Mouse (Mus musculus) kidney, postnatal 0 days (tissue): Measurements from ENCODE around the gene Ptprk. TPM values are rescaled to one million over a fixed set of nuclear protein-coding genes. Genes with fewer than 3 reads are reported as not detected.

ENCODE experiments used
- ATAC-seq: fragments of 200-750 bp; cut with Nextera tagmentation; replicated peaks from 2 replicates; pipeline ENCODE4 v1.8.0; 2017; ENCODE audit warnings: low read depth, moderate number of reproducible peaks, moderate TSS enrichment, moderate library complexity; ENCODE audit not compliant: low FRiP score
- DNase-seq: peaks from one replicate; pipeline ENCODE4 v3.0.0-alpha.2; 2016; ENCODE audit warnings: low spot score
- H3K27ac ChIP-seq: fragments of 300-500 bp; sonication (generic); 2 replicates; pipeline ENCODE4 v1.5.1; 2014; ENCODE audit warnings: mild to moderate bottlenecking
- H3K27me3 ChIP-seq: fragments of 300-500 bp; sonication (generic); 2 replicates; pipeline ENCODE4 v1.6.1; 2014; ENCODE audit warnings: low read length, mixed read lengths; ENCODE audit not compliant: insufficient read depth
- H3K36me3 ChIP-seq: fragments of 300-500 bp; sonication (generic); 2 replicates; pipeline ENCODE4 v1.6.1; 2014; ENCODE audit warnings: low read length, mixed read lengths; ENCODE audit not compliant: insufficient read depth
- H3K4me1 ChIP-seq: fragments of 300-500 bp; sonication (generic); replicated peaks from 2 replicates; pipeline ENCODE4 v1.6.1; 2014; ENCODE audit warnings: antibody characterized with exemption, low read length, mixed read lengths; ENCODE audit not compliant: insufficient read depth
- H3K4me2 ChIP-seq: fragments of 300-500 bp; sonication (generic); 2 replicates; pipeline ENCODE4 v1.6.1; 2014; ENCODE audit warnings: mild to moderate bottlenecking, low read length, moderate library complexity, mixed read lengths
- H3K4me3 ChIP-seq: fragments of 300-500 bp; sonication (generic); replicated peaks from 2 replicates; pipeline ENCODE4 v1.5.1; 2014; ENCODE audit warnings: low read depth, low read length
- H3K9ac ChIP-seq: fragments of 300-500 bp; sonication (generic); 2 replicates; pipeline ENCODE4 v1.6.1; 2014; ENCODE audit warnings: low read depth, low read length
- H3K9me3 ChIP-seq: fragments of 300-500 bp; sonication (generic); replicated peaks from 2 replicates; pipeline ENCODE4 v1.6.1; 2016; ENCODE audit warnings: low read length, inconsistent platforms, mixed read lengths
- CTCF ChIP-seq: IDR thresholded peaks from 2 replicates; pipeline ENCODE4 v1.5.1; 2016; ENCODE audit warnings: antibody characterized with exemption, low read depth, mild to moderate bottlenecking, moderate library complexity
- WGBS: fragments of 180-500 bp; shearing (Covaris S2); extraction: QIAGEN DNeasy Blood & Tissue Kit; methylation state at CpG from one replicate; pipeline ENCODE4 v1.1.7; 2014; 5-methylcytosine and 5-hydroxymethylcytosine counted together
- polyA plus RNA-seq: library from polyadenylated mRNA; unstranded; fragments of >200 nt; fragmentation: Nextera tagmentation; extraction: Ambion mirVana; gene quantifications from 2 replicates; pipeline ENCODE4 v1.2.1, GENCODE M21; 2015

Gene Ptprk
- polyA plus RNA-seq, 1 experiment from 2014 or later, result 24.5 TPM

DNA sequence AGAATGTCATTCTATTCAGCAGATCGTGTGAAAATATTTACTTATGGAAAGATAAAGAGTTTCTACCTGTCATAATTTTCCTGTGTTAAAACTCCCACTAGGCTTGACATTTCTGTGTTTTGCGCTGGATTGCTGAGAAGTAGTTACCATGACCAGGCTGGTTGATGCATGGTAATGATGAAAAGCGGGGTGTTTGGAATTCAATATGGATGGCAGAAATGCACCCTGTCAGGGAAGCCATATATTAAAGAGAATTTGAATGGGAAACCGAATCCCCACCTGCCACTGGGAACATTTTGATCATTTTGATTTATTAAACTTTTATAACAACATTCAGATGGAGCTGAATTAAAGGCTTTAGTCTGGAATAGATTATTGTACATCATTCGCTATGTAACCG lies 290.7 kb downstream of the Ptprk start:
- Histone ChIP-seq H3K4me2 (no peak overlapping the region), H3K9ac (no peak overlapping the region), H3K36me3 (no peaks in the 10 kb centered on the region), H3K4me1 (no peaks in the 10 kb centered on the region), H3K9me3 (no peaks in the 10 kb centered on the region), H3K27me3 (no peaks in the 10 kb centered on the region), H3K4me3 (no peak overlapping the region), H3K27ac (no peak overlapping the region)
- ATAC-seq, result no peak
- WGBS, result 73% methylated on average over 6 of the region's 6 CpGs
- no peak for DNase-seq
- no peak for TF ChIP-seq CTCF

DNA sequence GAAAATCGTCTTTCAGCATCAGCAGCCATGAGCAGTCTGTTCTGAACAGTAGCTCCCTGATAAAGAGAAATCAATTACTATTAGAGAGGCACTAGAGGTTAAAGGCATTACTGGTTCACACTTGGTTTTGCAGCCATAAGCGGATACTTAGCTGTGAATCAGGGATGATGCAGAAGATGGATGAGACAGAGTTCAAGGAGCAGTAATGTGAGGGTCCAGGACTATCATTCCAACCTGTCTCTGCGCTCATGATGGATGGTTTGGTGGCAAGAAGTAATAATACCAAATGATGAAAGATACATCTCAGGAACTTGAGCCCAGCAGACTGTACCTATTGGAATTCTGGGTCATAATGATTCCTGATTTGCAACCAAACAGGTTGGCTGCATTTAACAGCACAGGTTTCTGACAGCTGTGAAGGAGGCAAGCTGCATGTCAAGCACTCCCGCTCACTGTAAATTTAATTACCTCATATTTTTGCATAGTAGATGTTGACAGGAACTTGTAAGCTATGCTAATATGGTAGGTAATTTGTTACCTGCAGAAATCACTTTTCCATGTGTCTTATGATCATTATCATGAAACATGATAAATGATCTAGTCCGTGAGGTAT lies 291.6 kb downstream of the Ptprk start:
- DNase-seq, result no peak
- no peak overlapping the region for H3K4me3 ChIP-seq
- no peak overlapping the region for H3K27ac ChIP-seq
- H3K4me1 ChIP-seq, result no peaks in the 10 kb centered on the region
- TF ChIP-seq CTCF, result no peak
- no peak overlapping the region for H3K9ac ChIP-seq
- H3K9me3 ChIP-seq, result no peaks in the 10 kb centered on the region
- no peak overlapping the region for H3K4me2 ChIP-seq
- no peaks in the 10 kb centered on the region for H3K27me3 ChIP-seq
- ATAC-seq, result no peak
- no peaks in the 10 kb centered on the region for H3K36me3 ChIP-seq
- 67% methylated on average over 5 of the region's 5 CpGs for WGBS

DNA sequence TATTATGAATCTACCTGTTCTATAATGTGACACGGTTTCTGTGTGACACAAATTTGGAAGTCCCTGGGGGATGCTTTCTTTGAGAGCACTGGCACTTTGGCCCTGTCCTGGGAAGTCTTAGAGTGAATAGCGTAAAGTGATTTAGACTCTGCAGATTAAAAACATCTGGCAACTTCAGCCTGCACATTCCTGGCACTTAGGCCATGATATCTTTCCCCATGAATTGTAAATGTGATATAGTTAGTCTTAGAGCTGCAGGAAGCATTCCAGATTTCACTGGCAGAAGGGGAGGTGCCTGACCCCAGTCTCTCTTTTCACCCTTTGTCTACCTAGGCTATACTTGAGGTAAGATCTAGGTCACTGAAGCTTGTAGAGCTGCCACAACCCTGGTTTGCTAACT lies 295.2 kb downstream of the Ptprk start:
- DNase-seq (no peak), ATAC-seq (no peak)
- 48% methylated on average over 2 of the region's 2 CpGs for WGBS
- no peak for TF ChIP-seq CTCF
- no peaks in the 10 kb centered on the region for H3K27me3 ChIP-seq
- no peak overlapping the region for H3K27ac ChIP-seq
- no peaks in the 10 kb centered on the region for H3K4me1 ChIP-seq
- no peak overlapping the region for H3K4me2 ChIP-seq
- no peaks in the 10 kb centered on the region for H3K9me3 ChIP-seq
- no peaks in the 10 kb centered on the region for H3K36me3 ChIP-seq
- H3K9ac ChIP-seq, result no peak overlapping the region
- no peak overlapping the region for H3K4me3 ChIP-seq

- Histone ChIP-seq H3K4me1 (no peaks in the 10 kb centered on the region), H3K4me2 (no peak overlapping the region), H3K9me3 (no peaks in the 10 kb centered on the region), H3K4me3 (no peak overlapping the region), H3K9ac (no peak overlapping the region), H3K36me3 (no peaks in the 10 kb centered on the region), H3K27ac (no peak overlapping the region), H3K27me3 (no peaks in the 10 kb centered on the region)
- DNase-seq (peak; percentile 58), ATAC-seq (no peak)
- WGBS, result 22% methylated on average over 1 of the region's 1 CpGs
- no peak for TF ChIP-seq CTCF
Observed at GRCm38 (mm10) chr10:28374874-28375273, 300.3 kb downstream of the Ptprk start.

DNA sequence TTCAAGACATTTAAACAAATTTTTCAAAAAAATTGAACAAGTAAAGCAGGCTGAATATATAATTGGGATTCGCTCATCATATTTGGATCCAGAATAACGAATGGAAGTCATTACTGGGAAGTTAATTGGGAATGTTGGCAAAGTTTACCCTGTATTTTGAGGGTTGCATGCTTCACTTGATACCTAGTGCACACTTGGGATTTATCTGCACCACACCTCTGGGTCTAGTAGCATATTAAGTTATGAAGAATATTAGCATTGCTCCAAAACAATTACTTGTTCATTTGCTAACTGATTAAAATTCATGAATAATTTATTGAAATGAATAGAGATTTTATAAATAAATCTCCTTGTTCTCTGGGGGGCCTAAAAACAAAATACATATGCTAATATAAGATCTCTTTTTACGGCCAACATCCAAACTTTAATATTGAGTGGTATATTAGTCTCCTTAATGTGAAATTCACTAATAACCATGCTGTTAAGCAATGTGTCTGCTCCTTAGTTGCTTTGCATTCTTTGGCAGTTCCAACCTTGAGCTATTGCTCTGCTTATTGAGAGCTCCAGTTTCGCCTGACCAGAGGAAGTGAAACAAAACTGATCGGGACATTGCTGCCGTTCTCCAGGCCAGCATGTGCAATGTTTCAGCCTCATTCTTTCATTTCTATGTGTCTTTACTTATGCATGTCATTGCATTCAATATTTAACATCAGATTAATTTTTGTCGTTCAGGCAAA lies 305.3 kb downstream of the Ptprk start:
- WGBS, result 80% methylated on average over 7 of the region's 7 CpGs
- no peak for TF ChIP-seq CTCF
- no peaks in the 10 kb centered on the region for H3K9me3 ChIP-seq

DNA sequence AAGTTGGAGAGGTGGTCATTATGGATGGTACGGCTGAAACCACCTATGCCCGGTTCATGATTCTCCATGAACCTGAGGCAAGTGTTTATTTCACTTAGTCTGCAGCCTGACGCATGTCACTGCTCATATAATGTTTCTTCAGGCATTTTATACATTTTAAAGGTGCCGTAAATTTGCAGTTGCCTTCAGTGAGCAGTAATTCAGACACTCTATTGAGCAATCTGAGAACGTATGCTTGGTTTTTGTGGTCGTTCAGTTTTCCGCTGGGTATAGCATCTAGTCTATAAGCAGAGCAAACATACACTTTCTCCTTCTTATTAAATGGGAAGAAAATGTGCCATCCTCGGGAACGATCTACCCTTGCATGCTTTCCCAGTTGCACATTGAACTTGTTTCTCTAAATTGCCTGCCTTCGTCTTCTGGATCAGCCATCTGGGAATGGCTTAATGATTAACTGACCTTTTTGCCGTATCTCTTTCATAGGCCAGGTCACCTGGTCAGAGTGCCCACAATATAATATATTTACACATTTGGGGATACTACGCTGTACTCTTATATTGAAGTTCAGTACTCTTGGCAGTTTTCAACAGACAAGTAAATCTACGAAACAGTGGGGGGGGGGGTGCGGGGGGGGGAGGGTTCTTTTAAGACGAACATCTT lies 313.1 kb downstream of the Ptprk start:
- no peak overlapping the region for H3K9ac ChIP-seq
- no peaks in the 10 kb centered on the region for H3K27me3 ChIP-seq
- H3K4me1 ChIP-seq, result no peaks in the 10 kb centered on the region
- 0 out of 2 replicates have a peak overlapping the region, but pooled peaks have one; percentile 3 for H3K4me2 ChIP-seq
- no peak overlapping the region for H3K27ac ChIP-seq
- H3K36me3 ChIP-seq, result no peaks in the 10 kb centered on the region
- no peaks in the 10 kb centered on the region for H3K9me3 ChIP-seq
- no peak for DNase-seq
- ATAC-seq, result no peak
- no peak for TF ChIP-seq CTCF
- H3K4me3 ChIP-seq, result no peak overlapping the region
- WGBS, result 52% methylated on average over 15 of the region's 15 CpGs

More for the DNA sequence above, 305.3 kb downstream of the Ptprk start:
- ATAC-seq (no peak), DNase-seq (no peak)
- Histone ChIP-seq H3K27ac (no peak overlapping the region), H3K36me3 (no peaks in the 10 kb centered on the region), H3K9ac (no peak overlapping the region), H3K27me3 (no peaks in the 10 kb centered on the region), H3K4me3 (no peak overlapping the region), H3K4me2 (no peak overlapping the region), H3K4me1 (no peaks in the 10 kb centered on the region)
